Mouse (Mus musculus) cortical plate, adult 2 months (tissue): Measurements from ENCODE around the gene Tmem132c.

Experiments
- CTCF ChIP-seq: fragments of 200-500 bp; IDR thresholded peaks from 2 replicates; pipeline ENCODE4 v1.5.1; 2011; ENCODE audit warnings: mild to moderate bottlenecking, control low read depth, low read length; ENCODE audit not compliant: insufficient read depth; ENCODE audit errors: extremely low read depth
- POLR2A ChIP-seq: fragments of 200-500 bp; IDR thresholded peaks from 2 replicates; pipeline ENCODE4 v1.6.1; 2011; ENCODE audit warnings: mild to moderate bottlenecking, low read length, control low read depth; ENCODE audit not compliant: insufficient read depth; ENCODE audit errors: extremely low read depth

DNA sequence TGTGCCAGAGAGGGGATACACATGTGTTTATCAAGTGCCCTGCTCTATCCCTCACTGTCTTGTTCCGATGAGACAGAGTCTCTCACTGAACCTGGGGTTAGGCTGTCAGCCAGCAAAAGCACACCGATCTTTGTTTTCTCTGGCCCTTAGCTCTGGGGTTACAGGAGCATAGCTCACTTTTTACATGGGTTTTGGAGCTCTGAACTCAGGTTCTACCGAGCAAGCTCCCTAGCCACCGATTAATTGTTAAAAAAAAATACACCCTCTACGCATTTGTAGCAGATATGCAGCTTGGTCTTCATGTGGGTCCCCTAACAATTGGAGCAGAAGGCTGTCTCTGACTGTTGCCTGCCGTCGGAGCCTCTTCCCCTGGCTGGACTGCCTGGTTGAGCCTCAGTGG lies 50.0 kb downstream of the Tmem132c start:
- TF ChIP-seq POLR2A (no peak), CTCF (no peak)
